Mouse (Mus musculus): Measurements from ENCODE around the gene 4931409K22Rik.
A peak's percentile ranks its signal among the peaks of the same experiment; 100 is the strongest.

GRCm38 (mm10) chr5:24598570-24599006 lies 42.0 kb upstream of the 4931409K22Rik start:
- TF ChIP-seq CTCF (conservative IDR thresholded peaks at IDR 0.05; ENCODE audit: insufficient read depth, insufficient read length, low read depth, low read length) (0 out of 2 replicates have a peak, but pooled peaks have one; percentile 18), POLR2A (IDR thresholded peaks at IDR 0.05; ENCODE audit: low read depth, low read length) (no peak)
